Mouse (Mus musculus): ENCODE results near the gene Gpatch8.

Gene Gpatch8

GRCm38 (mm10) chr11:102556031-102556715 lies at the start of gene Gpatch8:
TSS of gene Gpatch8 (minus strand) at chr11:102556392.
- DNase-seq (ENCODE audit: low spot score) = peak; percentile 98

GRCm38 (mm10) chr11:102604777-102605552 lies 48.8 kb upstream of the Gpatch8 start:
- peak; percentile 40 for DNase-seq (ENCODE audit: low spot score)

GRCm38 (mm10) chr11:102604010-102604584 lies 47.9 kb upstream of the Gpatch8 start, which contains the start of gene Fzd2:
TSS of gene Fzd2 (plus strand) at chr11:102604396.
- peak; percentile 87 for DNase-seq (ENCODE audit: low spot score)

- DNase-seq (ENCODE audit: low spot score) = peak; percentile 60
These were observed 47.3 kb upstream of the Gpatch8 start for GRCm38 (mm10) chr11:102603496-102603850.

- DNase-seq (ENCODE audit: low spot score) = no peak
These were observed 46.8 kb upstream of the Gpatch8 start for GRCm38 (mm10) chr11:102602816-102603495.

DNA sequence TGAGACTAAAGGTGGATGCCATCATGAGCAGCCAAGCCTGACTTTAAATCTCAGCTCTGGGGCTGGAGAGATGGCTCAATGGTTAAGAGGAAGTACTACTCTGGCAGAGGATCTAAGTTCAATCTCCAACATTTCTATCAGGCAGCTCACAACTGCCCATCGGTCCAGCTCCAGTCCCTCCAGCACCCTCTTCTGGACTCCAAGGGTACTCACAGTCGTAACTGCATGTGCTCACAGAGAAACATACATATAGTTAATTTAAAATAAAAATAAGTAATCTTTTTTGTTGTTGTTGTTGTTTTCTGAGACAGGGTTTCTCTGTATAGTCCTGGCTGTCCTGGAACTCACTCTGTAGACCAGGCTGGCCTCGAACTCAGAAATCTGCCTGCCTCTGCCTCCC lies 43.7 kb upstream of the Gpatch8 start:
- DNase-seq (ENCODE audit: low spot score) = no peak

GRCm38 (mm10) chr11:102595341-102595820 lies 39.2 kb upstream of the Gpatch8 start:
- no peak for DNase-seq (ENCODE audit: low spot score)

- no peak for DNase-seq (ENCODE audit: low spot score)
These were observed 31.4 kb upstream of the Gpatch8 start for GRCm38 (mm10) chr11:102587554-102587953.

GRCm38 (mm10) chr11:102586445-102587130 lies 30.4 kb upstream of the Gpatch8 start:
- no peak for DNase-seq (ENCODE audit: low spot score)

DNA sequence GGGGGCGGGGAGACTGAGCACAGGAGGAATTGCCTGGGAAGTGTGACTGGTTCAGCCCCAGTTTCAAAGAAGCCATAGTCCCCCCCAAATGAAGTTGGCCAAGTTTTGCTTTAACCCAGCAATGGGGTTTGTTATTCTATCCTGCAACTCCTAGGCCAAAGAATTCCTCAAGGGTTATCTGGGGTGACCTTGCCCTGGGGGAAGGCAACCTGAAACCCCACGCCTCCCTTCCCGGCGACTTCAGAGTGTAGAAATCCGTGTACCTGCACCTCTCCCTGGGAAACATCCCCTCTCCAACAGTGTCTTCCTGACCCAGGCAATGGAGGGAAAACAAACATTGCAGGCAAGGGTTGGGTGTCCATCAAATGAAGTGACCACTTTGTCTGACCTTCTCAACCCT lies 26.5 kb upstream of the Gpatch8 start:
- DNase-seq (ENCODE audit: low spot score) = no peak

DNA sequence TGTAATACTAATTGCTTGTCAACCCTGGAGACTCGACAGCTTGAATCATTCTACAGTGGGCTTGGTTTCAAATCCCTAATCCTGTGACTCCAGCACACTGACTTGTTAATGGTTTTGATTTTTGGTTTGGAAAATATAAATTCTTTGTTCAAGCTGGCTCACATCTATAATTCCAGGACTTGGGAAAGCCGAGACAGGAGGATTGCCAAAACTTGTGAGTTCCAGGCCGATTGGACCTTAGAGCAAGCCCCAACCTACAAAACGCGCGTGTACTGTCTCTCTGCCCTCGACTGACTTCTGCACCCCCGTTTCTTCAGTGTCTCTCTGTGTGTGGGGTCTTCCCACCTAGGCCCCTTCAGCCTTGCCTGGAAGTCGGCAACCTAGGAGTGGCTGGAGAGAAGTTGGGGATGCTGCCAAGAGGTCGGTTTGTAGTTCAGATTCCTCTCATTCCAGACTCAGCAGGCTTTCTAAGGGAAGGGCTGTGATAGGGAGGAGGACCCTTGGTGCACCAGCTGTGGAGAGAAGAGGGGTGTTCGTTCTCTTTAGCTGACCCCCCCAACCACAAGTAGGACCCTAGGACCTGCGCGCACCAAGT lies 25.9 kb upstream of the Gpatch8 start:
- DNase-seq (ENCODE audit: low spot score) = no peak

DNA sequence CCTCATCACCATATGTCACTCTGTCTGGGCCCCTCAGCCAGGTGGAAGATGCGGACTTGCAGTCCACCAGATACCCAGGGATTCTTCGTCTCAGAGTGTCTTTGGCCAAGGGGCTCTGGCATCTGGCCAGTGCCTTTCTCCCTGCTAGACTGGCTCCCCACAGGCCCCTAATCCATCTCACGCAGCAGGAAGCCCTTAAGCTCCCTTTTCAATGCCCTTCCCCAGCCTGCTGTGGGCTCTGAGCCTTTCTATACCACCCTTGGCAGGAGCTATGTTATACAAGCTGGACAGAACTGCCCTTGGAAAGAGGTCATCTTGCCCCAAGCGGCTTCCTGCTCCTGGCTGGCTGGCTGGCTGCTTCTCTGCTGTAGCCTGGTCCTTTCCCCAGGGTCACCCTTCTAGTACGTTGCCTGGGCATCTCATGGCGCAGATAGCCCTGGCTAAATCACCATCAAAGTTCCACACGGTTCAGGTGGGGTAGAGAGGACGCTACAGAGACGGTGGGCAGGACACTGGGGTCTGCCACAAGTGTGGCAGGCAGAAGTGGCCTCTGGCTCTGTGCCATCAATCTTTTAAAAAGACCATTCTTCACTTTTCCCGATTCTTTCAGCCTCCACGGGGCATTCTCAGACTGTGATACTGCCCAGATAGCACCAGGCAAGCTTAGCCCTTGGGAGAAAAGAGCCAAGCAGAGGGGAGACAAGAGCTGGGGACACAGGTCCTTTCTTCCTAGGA lies 25.3 kb upstream of the Gpatch8 start:
- DNase-seq (ENCODE audit: low spot score) = no peak

- no peak for DNase-seq (ENCODE audit: low spot score)
These were observed 23.8 kb upstream of the Gpatch8 start for GRCm38 (mm10) chr11:102580034-102580330.

DNA sequence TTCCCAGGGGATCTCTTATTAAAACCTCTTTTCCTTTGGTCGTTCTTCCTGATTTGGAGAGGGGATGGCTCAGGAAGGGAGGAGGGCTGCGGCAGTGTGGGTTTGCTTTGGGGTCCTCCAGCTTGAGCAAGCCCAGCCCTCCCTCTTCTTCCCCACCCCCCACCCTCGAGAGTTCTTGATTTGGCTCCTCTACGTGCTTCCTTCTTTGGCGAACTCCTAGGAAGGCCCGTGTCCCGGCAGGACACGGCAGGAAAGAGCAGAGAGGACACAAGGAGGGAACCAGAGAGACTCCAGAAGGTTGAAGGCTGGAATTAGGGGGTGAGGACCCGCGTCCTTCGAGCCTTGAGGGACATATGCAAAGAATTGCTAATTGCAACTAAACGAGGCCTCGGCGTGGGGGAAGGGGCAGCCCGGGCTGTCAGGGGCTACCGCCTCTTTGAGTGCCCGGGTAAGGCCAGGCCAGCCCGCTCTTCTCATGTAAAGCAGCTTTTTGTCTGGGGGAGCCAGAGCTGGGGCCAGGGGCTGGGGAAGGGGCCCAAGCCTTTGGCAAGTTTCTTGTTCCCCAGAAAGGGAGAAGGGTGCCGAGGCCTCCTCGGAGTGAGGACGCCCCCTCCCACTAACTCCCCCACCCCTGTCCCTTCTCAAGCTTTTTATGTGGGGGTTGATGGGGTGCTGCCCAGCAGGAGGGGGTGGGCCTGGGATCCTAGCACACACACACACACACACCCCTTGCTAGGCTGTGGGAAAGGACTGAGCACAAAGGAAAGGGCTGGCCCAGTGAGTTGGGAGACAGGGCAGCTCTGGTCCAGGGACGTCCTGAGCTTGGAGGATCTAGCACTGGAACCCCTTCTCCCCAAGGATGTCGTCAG lies 23.2 kb upstream of the Gpatch8 start, which contains the start of gene Gm11627:
Gene Gm11627 (minus strand): TSS at position 297 of the 869 bp plus-strand sequence.
- DNase-seq (ENCODE audit: low spot score) = no peak

- peak; percentile 83 for DNase-seq (ENCODE audit: low spot score)
These were observed 22.3 kb upstream of the Gpatch8 start for GRCm38 (mm10) chr11:102578341-102579118.

DNA sequence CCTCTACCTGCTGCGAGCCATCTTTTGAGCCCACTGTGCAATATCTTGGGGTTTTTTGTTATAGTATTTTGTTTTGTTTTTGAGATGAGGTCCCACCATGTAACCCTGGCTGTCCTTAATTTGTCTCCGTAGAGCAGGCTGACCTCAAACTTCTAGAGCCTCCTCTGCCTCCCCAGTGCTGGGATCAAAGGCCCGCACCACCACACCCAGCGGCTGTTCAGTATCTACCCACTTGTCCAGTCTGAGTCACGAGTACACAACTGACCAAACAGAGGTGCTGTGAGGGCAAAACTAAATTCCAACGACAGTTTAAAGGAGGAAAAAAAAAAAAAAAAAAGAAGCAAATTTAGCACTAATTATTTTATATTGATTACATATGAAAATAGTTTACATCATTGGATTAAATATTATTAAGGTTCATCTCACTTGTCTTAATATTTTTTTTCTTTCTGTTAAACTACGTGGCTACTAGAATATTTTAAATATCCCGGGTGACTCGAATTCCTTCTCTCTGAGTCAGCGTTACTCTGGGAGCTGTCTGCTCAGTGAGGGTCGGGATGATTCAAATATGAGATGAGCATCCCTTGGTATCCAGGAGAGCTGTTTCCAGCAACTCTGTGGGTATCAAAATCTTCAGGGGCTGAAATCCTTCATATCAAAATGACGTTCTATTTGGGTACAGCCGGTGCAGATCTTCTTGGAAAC lies 20.0 kb upstream of the Gpatch8 start:
- DNase-seq (ENCODE audit: low spot score) = no peak

- DNase-seq (ENCODE audit: low spot score) = no peak
These were observed 18.8 kb upstream of the Gpatch8 start for GRCm38 (mm10) chr11:102575034-102575433.

Measured in testis, postnatal 14 days (tissue).